Mouse (Mus musculus): Measurements from ENCODE around the gene Itga6.

GRCm38 (mm10) chr2:71805120-71805519, 59.7 kb downstream of the Itga6 start:
- TF ChIP-seq CTCF (IDR thresholded peaks at IDR 0.05; ENCODE audit: low read depth, low read length) (no peak), POLR2A (IDR thresholded peaks at IDR 0.05; ENCODE audit: borderline replicate concordance, low read depth, low read length) (no peak)
